Mouse (Mus musculus) layer of hippocampus, postnatal 10 days (tissue): ENCODE results near the gene Tubb2a. TPM values are rescaled to one million over a fixed set of nuclear protein-coding genes. Genes with fewer than 3 reads are reported as not detected.

ENCODE experiments used
- DNase-seq, 2 experiments: peaks; one replicate each; pipeline ENCODE4 v3.0.0; 2021; ENCODE audit warnings: low spot score in 2 of 2
- long read RNA-seq: library from polyadenylated mRNA; stranded (forward); transcript quantifications from one replicate; pipeline ENCODE4 v2.0.0, GENCODE M21; 2023
- total RNA-seq, 2 experiments: library from RNA; stranded (reverse); gene quantifications; 2 replicates each; pipeline ENCODE4 v1.2.3; 2021

The Tubb2a gene
- 1,000 to 10,000 TPM; 2,376 to 2,620 TPM for total RNA-seq
- long read RNA-seq, transcript Tubb2a-201 (4 exons, 1,610 nt) = major isoform, 5,482 of 6,539 reads
- long read RNA-seq, partial matches to known transcripts = 30 of 6,539 reads
- long read RNA-seq, other reads (novel, unspliced or antisense) = 1,027 of 6,539 reads

DNA sequence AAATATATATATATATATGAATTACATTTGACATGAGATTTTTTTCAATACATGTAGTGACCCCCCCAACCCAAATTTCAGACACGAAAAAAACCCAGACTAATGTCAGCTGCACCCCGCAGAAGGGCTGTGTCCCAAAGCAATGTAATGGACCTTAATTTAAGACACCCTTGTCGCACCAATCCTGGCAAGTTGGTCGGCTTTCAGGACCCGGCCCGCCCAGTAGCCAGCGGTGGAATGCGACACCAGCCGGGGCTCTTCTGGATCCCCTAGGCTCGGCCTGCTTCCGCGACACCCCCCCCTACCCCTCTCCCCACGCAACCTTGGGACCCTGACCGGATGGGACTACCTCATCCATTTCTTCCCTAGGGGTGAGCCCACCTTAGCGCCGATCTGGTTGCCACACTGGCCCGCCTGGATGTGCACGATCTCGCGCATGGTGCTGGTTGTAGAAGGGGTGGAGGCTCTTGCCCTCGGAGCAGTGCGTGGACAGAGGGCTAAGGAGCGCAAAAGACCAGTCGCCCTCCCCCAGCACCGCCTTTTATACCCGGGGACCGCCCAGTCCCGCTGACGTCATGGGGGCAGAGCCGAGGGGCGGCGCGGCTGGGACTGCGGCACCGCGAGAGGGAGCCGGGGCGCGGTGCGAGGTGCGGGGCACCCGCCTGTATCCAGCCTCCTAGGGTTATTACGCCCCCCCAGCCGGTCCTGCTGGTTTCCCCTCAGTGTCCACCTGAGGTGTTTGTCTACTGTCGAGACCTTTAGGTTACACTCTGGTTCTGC, at the start of gene Tubb2a:
Gene Tubb2a, minus strand, starts transcription at position 516 of the 780 bp plus-strand sequence.
- DNase-seq = peak; percentile 98

DNA sequence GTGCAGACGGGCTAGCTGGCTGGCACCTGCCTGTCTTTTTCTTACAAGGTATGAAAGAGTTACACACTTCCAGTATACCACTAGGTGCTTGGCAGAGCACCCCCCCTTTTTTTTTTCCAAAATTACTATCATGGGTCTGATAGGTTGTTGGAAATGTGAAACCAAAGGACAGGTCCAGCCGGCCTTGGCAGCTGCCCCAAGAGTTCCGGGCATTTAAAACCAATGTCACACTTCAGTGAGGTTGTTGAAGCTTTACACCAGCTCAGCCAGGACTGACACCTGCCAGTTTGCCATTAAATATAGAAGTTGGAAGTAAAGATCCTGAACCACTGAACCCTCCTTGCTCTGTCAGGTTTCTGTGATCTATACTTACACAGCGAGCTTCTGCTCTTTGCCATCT, 47.9 kb upstream of the Tubb2a start:
- peak in 1 of 2 experiments; percentile 30 for DNase-seq

DNA sequence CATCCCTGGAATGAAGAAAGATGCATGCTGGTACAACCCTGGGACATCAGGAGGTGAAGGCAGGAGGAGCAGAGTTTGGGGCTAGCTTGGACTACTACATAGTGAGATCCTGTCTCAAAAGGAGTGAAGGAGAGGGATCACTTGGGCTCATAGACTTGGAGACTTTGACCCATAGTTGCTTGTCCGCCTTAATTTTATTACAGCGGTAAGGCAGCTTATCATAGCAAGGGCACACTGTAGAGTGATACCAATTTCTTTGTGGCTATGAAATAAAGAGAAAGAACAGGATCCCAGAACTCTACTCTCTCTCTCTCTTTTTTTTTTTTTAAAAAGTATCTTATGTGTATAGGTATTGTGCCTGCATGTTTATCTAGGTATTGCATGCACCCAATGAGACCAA, 42.7 kb upstream of the Tubb2a start:
- no peak for DNase-seq

DNA sequence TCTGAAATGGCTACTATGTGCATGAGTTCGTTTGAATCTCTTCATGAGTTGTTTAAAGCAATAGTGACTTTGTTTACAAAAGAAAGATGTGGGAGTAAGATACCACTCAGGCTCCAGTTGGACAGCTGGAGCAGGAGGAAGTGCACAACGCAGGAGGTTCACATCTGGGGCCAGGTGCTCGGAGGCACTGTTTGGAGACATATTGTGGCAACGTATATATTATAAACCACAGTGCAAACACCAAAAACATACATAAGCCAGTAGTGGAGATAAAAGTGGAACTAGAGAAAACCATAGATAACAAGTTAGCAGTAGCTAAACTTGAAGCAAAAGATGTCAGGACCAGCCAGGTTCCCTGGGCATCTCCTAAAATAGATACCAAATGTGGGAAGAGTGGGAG, 41.6 kb upstream of the Tubb2a start:
- DNase-seq = no peak

DNA sequence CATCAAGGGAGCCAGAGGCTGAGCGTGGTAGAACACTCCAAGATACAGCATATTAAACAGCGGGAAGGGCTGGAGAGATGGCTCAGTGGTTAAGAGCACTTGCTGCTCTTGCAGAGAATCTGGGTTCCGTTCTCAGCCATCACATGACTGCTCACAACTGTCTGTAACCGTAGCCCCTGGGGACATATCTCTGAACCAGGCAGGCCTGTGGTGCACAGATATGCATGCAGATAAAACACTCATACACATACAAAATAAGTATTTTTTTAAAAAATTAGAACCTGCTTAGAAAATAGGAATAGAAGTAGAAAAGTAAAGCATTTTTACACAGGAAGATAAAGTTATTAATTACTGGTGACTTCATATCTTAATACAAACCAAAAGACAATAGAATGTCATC, 41.0 kb upstream of the Tubb2a start:
- DNase-seq = no peak

DNA sequence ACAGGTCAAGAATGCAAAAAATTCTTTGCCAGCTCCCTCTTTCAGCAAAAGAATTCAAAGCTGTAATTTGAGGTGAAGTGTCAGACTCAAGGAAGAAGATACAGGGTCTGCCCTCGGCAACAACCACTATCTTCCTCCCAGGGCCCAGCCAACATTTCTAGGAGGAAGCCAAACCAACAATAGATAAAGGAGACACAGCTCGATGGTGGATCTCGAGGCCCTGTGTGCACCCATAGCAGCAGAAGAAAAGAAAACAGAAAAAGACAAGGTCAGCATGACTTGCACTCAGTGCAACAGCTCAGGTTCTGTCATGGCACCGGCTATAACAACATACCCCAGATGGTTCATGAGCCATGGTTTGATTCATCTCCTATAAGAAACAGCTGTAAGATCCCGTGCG, 38.7 kb upstream of the Tubb2a start:
- DNase-seq = no peak

DNA sequence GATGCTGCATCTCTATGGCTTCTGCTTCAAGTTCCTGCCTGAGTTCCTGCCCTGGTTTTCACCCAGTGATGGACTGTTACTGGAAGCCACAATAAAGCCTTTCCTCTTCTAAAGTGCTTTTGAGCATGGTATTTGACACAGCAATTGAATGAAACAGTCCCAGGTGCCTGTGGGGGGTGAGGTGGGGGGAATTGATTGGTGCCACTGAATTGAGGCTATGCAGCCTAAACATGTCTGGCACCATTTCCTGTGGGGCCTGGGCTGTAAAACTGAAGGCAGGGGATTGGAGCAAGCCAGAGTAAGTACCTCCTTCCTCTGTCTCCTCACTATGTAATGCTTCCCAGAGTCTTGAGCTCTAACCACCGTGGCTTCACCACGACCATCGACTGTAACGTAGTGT, 36.8 kb upstream of the Tubb2a start:
- DNase-seq = no peak

DNA sequence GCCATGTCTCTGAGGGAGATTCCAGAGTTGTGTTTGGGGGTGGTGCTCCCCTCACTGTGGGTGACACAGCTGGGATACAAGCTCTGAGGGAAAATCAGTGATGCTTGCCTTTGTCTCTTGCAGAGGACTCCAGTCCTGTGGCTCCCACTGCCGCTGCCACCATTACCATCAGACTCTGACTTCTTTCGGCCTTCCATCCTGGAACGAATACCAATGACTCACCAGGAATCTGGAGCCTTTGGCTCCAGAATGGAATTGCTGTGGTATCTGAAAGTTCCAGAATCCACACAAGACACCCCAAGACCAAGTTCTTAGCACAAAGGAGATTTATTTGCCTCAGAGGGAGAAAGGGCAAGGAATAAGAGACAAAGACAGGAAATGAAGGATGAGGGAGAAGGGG, 35.3 kb upstream of the Tubb2a start:
- no peak for DNase-seq

DNA sequence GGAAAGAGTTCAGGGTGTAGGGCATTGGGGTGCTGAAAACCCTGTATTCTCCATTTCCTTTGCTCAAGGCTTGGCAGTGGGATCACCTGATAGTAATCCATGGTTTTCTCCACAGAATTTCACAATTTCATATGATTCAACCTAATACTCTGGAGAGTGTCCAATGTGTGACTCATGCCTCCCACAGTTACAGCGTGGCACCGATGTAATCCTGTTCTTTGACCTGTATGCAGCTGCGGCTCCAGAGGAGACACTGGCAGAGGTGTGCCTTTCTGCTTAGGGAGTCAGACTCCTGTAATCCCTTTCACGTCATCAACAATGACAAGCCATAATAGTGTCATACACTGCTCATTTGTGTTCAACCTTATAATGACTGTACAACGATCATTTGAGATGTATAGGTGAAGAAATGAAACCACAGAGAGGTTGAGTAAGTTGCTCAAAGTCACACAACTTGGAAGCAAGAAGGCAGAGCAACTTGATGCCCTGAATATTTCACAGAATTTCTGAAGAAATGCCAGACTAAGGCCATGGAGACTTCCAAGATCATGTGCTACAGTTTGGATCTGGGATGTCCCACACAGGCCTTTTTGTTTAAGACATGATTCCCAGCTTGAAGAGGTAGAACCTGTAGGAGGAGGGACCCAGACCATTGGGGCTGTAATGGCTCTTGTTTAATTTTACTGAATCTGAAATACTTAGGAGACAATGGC, 34.7 kb upstream of the Tubb2a start:
- DNase-seq = no peak

DNA sequence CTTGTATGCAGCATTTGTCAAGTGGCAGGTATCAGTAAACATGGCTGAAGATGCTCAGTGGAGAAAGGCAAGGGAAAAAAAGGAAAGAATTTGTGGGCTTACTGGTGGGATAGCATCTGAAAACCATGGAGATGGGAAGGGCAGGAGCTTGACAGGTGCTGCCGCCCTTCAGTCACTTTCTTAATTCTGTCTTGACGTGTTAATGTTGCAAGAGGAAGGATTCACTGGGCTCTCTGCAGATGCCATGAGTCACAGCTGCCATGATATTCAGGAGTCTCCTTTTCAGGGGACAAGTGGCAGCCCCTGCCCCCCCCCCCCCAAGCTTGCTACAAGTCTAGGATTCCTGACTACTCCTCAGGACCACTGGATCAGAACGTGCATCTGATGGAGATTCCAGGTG, 34.1 kb upstream of the Tubb2a start:
- no peak for DNase-seq

DNA sequence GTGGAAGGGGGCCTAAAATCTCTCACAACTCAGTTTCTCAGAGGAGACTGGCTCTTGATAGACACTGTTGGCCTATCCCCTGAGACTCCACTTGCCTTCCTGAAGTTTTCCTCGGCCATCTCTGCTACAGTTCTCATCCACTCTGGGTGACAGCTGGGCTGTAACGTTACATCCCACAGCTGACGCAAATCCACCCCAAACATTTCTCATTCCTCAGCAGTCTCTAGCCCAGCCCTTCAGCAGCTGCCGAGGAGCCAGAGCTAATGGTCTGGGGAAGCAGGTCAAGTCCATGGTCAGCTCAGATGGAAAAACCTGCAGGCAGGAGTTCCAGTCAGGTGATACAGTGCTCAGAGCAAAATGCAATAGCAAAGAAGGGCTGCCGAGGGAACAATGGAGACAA, 33.2 kb upstream of the Tubb2a start:
- no peak for DNase-seq

DNA sequence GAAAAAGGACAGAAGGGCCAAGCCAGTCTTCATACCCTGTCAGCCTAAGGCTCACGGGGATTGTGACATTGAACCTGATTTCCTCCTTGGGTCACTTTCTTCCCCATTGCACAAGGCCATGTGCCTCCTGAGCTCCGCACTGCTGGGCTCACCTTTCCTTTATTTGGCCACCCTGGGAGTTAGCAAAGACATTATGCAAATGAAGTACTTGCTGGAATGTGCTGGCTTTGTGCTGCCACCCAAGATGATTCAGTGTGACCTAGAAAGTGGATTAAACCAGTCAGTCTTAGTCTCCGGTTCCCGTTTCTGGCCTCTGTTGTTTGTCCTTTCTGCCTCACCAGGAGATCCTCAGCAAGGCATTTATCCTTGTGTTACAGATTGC, 31.9 kb upstream of the Tubb2a start:
- no peak for DNase-seq

DNA sequence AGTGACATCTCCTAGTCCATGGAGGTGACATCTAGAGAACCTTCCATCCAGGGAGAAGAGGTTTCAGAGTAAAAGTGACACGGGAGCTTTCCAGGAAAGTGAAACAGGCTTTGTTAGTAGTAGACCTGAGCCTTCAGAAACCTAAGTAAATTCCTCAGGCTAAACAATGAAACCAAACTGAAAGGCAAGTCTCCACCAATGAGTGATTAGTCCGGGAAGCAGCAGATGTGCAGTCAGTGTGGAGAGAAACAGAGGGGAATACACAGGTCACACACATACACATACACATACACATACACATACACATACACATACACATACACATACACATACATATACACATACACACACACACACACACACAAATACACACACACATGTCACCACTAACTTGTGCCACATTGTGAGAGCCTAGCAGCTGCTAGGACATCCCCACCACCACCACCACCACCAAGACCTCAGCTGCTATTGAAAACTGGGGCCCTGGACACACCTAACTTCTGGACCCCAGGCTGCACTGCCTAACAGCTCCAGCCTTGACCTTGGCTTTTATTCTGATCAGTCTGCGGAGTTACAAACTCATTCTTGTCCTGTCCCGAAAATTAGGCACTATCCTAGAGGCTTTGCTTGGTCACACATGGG, 31.3 kb upstream of the Tubb2a start:
- no peak for DNase-seq

DNA sequence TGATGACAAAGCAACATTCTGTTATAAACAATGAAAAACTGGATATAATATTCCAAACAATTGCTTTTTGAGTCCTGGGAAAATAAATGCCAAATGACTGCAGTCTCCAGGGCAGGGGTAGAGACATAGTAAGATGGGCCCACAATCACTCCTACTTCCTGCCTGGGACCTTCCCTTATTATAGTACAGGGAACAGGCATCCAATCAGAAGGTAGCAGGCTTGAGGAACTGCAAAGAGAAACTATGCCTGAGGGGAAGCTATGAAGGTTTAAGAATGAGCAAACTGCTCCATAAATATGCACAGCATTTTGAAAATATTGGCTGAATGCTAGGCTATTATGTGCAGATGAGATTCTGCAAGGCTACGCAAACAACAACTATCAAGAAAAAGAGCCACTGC, 29.2 kb upstream of the Tubb2a start:
- no peak for DNase-seq

DNA sequence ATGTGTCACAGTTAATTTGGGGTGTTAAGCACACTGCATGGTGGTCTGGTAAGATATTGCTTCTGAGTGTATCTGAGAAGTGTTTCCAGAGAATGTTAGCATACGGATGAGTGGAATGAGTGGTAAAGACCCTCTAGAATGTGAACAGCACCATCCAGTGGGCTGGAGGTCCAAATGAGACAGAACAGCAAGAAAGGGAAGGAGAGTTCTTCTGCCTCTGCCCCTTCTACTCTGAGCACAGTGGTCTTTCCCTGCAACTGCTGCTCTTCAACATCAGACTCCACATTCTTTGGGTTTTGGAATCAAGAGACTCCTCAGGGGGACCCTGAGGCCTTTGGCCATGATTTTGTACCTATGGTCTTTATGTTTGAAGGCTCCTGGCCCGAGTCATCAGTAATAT, 28.4 kb upstream of the Tubb2a start:
- DNase-seq = no peak

DNA sequence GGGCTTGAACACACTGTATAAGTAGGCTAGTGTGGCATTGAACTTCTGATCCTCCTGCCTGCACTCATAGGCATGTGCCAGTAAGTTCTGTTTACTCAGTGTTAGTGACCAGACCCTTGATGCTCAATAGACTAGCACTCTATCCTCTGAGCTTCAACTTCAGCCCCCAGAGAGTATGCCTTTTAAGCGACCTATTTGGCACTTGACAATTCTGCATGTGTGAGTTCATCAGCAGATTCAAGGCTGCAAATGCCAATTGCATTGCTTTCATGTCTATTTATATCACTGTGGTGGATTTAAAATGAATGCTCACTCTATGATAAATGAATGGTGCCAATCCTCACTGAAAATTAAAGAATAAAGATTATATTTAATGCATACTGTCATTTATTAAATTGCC, 27.6 kb upstream of the Tubb2a start:
- no peak for DNase-seq

DNA sequence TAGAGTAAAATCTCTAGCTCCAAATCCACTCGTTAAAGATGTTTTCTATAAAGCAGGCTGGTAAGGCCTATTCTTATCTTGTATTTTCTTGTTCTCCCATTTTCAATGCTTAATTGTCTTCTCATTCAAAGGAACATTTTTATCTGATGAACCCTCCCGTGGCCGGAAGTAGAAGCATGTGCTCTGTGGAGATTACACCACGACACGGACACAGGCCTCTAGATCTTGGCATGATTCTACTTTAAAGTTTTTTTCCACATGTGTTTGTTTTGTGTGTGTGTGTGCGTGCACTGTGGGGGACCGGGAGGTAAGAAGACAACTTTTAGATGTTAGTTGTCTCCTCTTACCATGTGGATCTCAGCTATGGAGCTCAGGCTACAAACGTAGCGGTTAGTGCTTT, 24.1 kb upstream of the Tubb2a start:
- no peak for DNase-seq

DNA sequence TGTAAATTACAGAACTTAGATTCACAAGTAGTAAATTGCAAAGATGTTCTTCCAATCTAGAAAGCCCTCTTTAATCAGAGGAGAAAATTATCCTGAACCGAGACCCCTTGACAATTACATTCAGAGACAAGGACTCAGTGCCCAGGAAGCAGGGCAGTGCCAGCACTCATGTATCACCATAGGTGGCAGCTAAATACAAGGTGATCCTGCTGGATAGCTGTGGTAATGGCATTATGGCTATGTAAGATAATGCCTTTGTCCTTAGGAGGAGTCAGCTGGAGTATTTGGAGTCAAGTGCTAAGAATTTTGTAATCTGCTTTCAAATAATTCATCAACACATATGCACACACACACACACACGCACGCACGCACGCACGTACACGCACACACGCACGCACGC, 23.4 kb upstream of the Tubb2a start:
- DNase-seq = no peak

DNA sequence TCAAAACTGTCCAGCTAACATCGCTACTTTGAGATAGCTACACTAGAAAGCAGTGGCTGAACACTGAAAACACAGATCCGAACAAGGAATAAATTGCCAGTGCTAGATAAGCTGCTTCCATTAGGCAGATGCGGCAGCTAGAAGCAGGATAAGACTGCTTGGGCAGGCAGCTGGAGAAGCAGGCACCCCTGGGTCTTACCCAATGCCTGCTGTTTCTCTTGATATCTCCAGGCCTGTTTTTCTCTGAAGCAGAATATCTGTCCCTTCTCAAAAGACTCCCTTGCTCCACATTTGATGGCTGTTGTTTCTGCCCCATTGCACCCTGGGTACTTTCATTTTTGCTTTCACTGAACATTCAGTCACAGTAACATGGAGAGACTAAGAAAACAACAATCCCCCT, 22.9 kb upstream of the Tubb2a start:
- DNase-seq = no peak

DNA sequence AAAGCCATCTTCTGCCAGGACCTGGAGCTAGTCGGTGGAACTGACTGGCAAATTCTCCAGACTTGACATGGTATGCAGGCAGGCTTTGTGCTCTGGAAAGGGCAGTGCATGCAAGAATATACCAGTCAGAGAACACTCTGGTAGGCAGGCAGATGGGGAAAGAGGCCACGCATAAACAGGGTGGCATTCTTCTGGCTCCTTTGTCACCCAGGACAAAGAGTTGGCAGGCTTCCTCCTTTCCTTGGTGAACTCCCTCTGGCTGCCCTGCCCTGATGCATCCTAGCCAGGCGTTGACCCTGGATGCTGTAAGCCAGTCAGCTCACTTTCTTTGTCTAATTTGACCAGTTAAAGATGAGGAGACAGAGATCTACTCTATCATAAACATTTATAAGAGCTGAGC, 19.3 kb upstream of the Tubb2a start:
- peak in 1 of 2 experiments; percentile 20 for DNase-seq

DNA sequence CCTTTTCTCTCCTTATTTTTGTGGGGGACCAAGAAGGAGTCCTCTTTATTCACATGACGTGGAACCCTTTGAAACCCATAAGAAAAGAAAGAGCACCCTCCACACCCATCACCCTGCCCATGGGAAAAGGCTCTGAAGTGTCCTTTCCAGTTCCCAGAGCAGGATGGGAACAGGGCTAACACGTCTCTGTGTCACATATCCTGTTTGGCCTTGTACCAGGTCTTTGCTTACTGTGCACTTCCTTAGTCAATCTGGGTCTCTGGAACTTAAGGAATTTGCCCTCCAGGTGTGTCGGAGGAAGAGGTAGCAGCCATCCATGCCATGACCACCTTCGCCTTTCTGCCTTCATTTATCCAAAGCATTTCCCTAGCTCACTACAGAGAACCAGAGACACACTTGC, 18.6 kb upstream of the Tubb2a start:
- peak in 1 of 2 experiments; percentile 24 for DNase-seq
